Mouse (Mus musculus) bone marrow, adult 2 months (tissue): ENCODE results near the gene Map3k7cl. TPM values are rescaled to one million over a fixed set of nuclear protein-coding genes. Genes with fewer than 3 reads are reported as not detected.
A peak's percentile ranks its signal among the peaks of the same experiment; 100 is the strongest.

Experiments used
- H3K27ac ChIP-seq: fragments of 200-500 bp; 2 replicates; pipeline ENCODE4 v1.5.1; 2012; ENCODE audit warnings: low read depth, mild to moderate bottlenecking, control low read depth, inconsistent platforms, low read length; ENCODE audit not compliant: control insufficient read depth, poor library complexity, insufficient read depth
- H3K4me1 ChIP-seq: fragments of 200-500 bp; 2 replicates; pipeline ENCODE4 v1.6.1; 2011; ENCODE audit warnings: low read length; ENCODE audit not compliant: control insufficient read depth, insufficient read depth
- H3K4me3 ChIP-seq: fragments of 200-500 bp; replicated peaks from 2 replicates; pipeline ENCODE3; 2011; ENCODE audit warnings: mild to moderate bottlenecking, low read depth, low read length, control low read depth; ENCODE audit not compliant: control insufficient read depth
- CTCF ChIP-seq: fragments of 200-500 bp; IDR thresholded peaks from 2 replicates; pipeline ENCODE4 v1.5.1; 2011; ENCODE audit warnings: low read length, control low read depth; ENCODE audit not compliant: control insufficient read depth, insufficient read depth
- POLR2A ChIP-seq: fragments of 200-500 bp; IDR thresholded peaks from 2 replicates; pipeline ENCODE4 v1.6.1; 2011; ENCODE audit warnings: low read depth, mild to moderate bottlenecking, control low read depth, low read length, borderline replicate concordance; ENCODE audit not compliant: control insufficient read depth
- WGBS: fragments of 180-500 bp; shearing (Covaris S2); methylation state at CpG from one replicate; pipeline ENCODE4 v1.1.7; 2018; 5-methylcytosine and 5-hydroxymethylcytosine counted together
- polyA plus RNA-seq: library from polyadenylated mRNA; stranded (reverse); fragments of >200 nt; gene quantifications from 2 replicates; pipeline ENCODE4 v1.2.4, GENCODE M21; 2011; ENCODE audit warnings: low replicate concordance; ENCODE audit not compliant: missing spikeins, insufficient read depth, insufficient read length

The Map3k7cl gene
- polyA plus RNA-seq, 1 experiment, result not detected

DNA sequence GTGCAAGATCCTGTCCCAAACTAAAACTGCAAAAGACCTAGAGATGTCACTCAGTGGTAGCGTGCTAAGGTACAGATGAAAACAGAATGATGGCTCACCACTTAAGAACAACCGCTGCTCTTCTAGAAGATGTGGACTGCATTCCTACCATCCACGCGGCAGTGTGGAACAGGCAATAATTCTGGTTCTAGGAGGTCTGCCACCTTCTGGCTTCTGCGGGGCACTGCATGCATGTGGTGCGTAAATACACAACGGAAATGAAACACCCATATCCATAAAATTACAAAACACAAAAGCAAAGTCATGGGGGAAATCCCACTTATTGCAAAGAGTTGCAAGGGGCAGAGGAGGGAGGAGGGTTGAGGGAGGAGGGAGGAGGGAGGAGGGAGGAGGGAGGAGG lies 25.8 kb downstream of the Map3k7cl start:
- Histone ChIP-seq H3K27ac (no peak overlapping the region), H3K4me1 (no peaks in the 10 kb centered on the region), H3K4me3 (no peak overlapping the region)
- 0 out of 2 replicates have a peak, but pooled peaks have one; percentile 29 for TF ChIP-seq CTCF
- TF ChIP-seq POLR2A, result no peak
- 86% methylated on average over 7 of the region's 7 CpGs for WGBS

DNA sequence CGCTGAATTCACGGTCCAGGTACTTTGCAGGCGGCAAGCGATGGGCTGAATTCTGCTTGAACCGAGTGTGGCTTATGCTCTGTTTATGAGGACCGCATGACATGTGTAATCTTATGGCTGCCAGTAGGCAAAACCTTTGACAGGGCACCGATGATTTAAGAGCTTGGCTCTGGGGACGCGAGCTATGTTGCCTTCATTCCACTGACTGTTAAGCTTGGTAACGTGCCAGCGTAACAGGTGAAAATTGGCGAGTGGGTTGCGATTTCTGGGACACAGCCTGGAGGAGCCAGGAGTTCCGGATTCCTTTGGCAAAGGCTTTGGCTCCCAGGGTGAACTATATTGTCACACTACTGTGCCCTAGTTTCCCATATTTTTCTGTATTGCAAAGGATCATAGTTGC lies 26.3 kb downstream of the Map3k7cl start:
- H3K4me3 ChIP-seq, result no peak overlapping the region
- H3K4me1 ChIP-seq, result no peaks in the 10 kb centered on the region
- H3K27ac ChIP-seq, result no peak overlapping the region
- 69% methylated on average over 14 of the region's 14 CpGs for WGBS
- no peak for TF ChIP-seq POLR2A
- no peak for TF ChIP-seq CTCF

DNA sequence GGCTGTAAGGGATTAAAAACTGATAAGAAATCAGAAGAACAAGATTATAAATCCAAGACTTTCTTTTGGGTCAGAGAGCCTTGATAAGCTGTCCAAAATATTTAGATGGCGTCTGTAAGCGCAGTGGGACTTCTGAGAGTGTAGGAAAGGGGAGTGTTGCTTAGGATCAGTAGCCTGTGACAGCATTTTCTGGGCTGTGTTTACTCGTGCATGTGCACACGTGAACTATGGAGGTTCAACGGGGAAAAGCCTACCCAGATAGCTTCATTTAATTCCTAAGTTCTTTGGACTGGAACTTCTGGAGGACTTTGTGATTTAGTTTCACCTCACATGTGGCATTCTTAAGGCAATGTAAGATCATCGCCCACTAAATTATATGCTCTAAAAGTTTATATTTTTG lies 29.6 kb downstream of the Map3k7cl start:
- Histone ChIP-seq H3K27ac (no peak overlapping the region), H3K4me1 (peaks cover 2% of the 10 kb centered on the region; the same call in 1 of the 2 replicates), H3K4me3 (no peak overlapping the region)
- WGBS, result 66% methylated on average over 6 of the region's 6 CpGs
- TF ChIP-seq POLR2A (no peak), CTCF (no peak)

DNA sequence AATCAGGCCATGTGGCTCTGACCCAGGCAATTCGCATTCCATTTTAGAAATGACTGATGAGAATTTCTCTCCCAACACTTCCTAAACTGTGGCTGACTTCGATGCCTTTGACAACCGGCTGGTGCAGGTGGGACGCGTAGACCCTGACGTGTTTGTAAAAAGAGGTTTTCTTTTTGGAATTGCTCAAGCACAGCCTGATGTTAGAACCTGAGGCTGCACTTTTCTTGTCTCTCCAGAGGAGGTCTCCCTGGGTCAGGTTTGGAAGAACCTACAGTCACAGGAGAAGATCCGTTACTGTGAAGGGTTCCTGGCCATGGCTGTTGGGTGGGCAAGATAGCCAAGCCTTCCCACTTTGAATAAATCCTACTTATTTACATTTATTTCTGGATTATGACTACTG lies 31.5 kb downstream of the Map3k7cl start:
- 60% methylated on average over 7 of the region's 7 CpGs for WGBS
- no peak overlapping the region for H3K27ac ChIP-seq
- no peak overlapping the region for H3K4me3 ChIP-seq
- TF ChIP-seq CTCF, result 0 out of 2 replicates have a peak, but pooled peaks have one; percentile 15
- no peak for TF ChIP-seq POLR2A
- peaks cover 2% of the 10 kb centered on the region; the same call in 1 of the 2 replicates for H3K4me1 ChIP-seq

DNA sequence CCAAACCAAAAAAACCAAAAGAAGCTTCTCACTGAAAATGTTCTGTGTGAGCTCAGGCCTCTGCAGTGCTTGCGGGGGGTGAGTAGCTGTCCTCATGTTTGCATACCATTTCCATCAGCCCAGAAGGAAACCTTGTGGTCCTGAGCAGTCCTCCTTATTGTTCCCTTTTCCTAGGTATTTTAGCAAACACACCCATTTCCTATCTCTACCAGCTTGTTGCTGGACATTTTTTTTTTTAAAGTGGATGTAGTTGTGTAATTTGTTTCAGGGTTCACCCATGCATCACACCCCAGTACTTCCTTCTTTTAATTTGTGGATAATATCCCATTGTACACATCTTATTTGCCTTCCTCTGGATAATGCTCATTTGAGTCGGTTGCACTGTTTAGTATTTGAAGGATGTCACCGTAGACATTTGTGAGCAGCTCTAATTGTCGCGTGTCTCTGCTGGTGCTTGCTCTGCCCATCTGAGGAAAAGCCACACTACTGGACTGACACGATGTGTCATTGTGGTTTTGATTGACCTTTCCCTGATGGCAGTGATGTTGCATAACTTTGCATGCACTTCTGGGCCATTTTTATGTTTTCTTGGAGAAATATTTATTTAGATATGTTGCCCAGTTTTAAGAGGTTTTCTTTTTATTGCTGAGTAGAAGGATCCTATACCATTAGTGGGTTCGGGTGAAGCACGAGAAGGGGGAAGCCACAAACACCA lies 32.6 kb downstream of the Map3k7cl start:
- 27% methylated on average over 8 of the region's 8 CpGs for WGBS
- H3K27ac ChIP-seq, result peak overlapping the region; percentile 29; the same call in 1 of the 2 replicates
- H3K4me1 ChIP-seq, result peaks cover 2% of the 10 kb centered on the region; the same call in 1 of the 2 replicates
- no peak for TF ChIP-seq CTCF
- TF ChIP-seq POLR2A, result no peak
- no peak overlapping the region for H3K4me3 ChIP-seq

DNA sequence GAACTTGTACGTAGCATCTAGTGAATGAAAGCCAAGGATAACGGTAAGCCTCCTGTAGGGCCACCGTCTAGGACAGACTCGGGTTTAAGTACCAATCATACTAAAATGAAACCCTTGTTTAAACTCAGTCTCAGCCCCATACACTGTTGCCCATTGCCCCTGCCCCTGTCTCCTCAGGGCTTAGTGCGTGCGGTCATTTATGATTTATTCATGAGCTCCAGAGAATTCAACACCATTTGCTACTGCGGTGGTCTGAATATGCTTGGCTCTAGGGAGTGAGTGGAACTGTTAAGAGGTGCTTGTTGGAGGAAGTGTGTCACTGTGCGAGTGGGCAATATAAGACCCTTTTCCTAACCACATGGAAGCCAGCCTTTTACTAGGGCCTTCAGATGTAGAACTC lies 34.7 kb downstream of the Map3k7cl start:
- Histone ChIP-seq H3K4me1 (peaks cover 2% of the 10 kb centered on the region; the same call in 1 of the 2 replicates), H3K27ac (no peak overlapping the region), H3K4me3 (no peak overlapping the region)
- TF ChIP-seq POLR2A, result no peak
- no peak for TF ChIP-seq CTCF
- WGBS, result 86% methylated on average over 8 of the region's 8 CpGs

DNA sequence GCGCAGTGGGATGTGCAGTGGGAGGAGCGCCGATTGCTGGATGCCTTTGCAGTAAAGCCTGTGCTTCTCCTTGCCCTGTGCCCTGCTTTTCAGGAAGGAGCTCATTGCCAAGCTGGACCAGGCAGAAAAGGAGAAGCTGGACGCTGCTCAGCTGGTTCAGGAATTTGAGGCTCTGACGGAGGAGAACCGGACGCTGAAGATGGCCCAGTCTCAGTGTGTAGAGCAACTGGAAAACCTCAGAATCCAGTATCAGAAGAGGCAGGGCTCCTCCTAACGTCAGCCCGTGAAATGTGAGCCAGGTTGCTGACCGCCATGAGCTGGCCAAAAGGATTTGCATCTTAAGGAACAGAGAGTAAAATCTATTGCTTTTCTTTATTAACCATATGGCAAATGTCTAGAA lies 41.0 kb downstream of the Map3k7cl start:
- 73% methylated on average over 10 of the region's 10 CpGs for WGBS
- H3K27ac ChIP-seq, result no peak overlapping the region
- no peak overlapping the region for H3K4me3 ChIP-seq
- no peaks in the 10 kb centered on the region for H3K4me1 ChIP-seq
- TF ChIP-seq CTCF (no peak), POLR2A (no peak)

DNA sequence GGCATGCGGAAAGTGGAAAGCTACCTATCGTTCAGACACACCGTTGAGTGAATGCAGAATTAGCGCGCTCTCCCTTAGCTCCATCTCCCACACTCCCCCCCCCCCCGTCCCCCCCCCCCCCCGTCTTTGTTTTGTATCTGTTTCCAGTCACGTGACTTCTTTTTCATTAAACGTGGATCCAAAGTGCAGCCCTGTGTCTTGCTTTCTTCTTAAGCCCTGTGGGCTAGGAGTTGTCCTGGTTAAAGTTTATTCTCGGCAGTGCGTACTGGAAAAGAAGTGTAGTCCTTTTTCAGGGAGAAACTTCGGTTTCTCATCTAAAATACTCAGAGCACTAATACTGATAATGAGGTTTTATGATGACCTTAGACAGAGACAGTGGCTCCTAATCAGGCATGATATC lies 42.0 kb downstream of the Map3k7cl start:
- 85% methylated on average over 10 of the region's 12 CpGs for WGBS
- Histone ChIP-seq H3K4me3 (no peak overlapping the region), H3K4me1 (no peaks in the 10 kb centered on the region), H3K27ac (no peak overlapping the region)
- TF ChIP-seq CTCF (no peak), POLR2A (no peak)
